Mouse (Mus musculus) effector memory CD4-positive, alpha-beta T cell, adult 7 months (primary cell): ENCODE measurements around the gene Ccdc106. TPM values are rescaled to one million over a fixed set of nuclear protein-coding genes. Genes with fewer than 3 reads are reported as not detected.

Experiments
- polyA plus RNA-seq: library from polyadenylated mRNA; unstranded; fragments of 100-300 nt; shearing (Covaris generic); gene quantifications from one replicate; pipeline ENCODE4 v1.2.1, GENCODE M21; 2017

Ccdc106 gene
- not detected for polyA plus RNA-seq

GRCm38 (mm10) chr7:5020000-5020681 lies at the start of gene Ccdc106, which contains the start of gene Zfp865:
Gene Ccdc106 (plus strand): TSS chr7:5020553.
Gene Zfp865 (plus strand): TSS chr7:5020376.

GRCm38 (mm10) chr7:4971068-4971467 lies 49.3 kb upstream of the Ccdc106 start, which contains the start of gene Sbk3:
Gene Sbk3 (minus strand): TSS chr7:4971168.

GRCm38 (mm10) chr7:4996003-4996895 lies 24.1 kb upstream of the Ccdc106 start, which contains the start of gene Zfp579:
Gene Zfp579 (minus strand): TSS chr7:4996158.

GRCm38 (mm10) chr7:5014251-5015117 lies 5.9 kb upstream of the Ccdc106 start, which contains the start of the genes Zfp524 and Fiz1:
Gene Zfp524 (plus strand): TSS chr7:5014415.
Gene Fiz1 (minus strand): TSS chr7:5014697.

GRCm38 (mm10) chr7:5015118-5016001 lies 5.0 kb upstream of the Ccdc106 start, which contains the start of gene Gm44973:
Gene Gm44973 (plus strand): TSS chr7:5015496.

GRCm38 (mm10) chr7:5033818-5034217 lies 13.5 kb downstream of the Ccdc106 start, which contains the start of gene 4632433K11Rik:
Gene 4632433K11Rik (plus strand): TSS chr7:5034118.

GRCm38 (mm10) chr7:5038109-5038732 lies 17.9 kb downstream of the Ccdc106 start, which contains the start of gene Zfp784:
Gene Zfp784 (minus strand): TSS chr7:5038446.

GRCm38 (mm10) chr7:5051193-5052192 lies 31.1 kb downstream of the Ccdc106 start, which contains the start of gene Zfp580:
Gene Zfp580 (plus strand): TSS chr7:5051538.

GRCm38 (mm10) chr7:5061774-5062359 lies 41.5 kb downstream of the Ccdc106 start, which contains the start of gene U2af2:
Gene U2af2 (plus strand): TSS chr7:5062143.

GRCm38 (mm10) chr7:5080010-5080751 lies 59.8 kb downstream of the Ccdc106 start, which contains the start of gene Epn1:
Gene Epn1 (plus strand): TSS chr7:5080235.

Other genes starting within 250 kb of the Ccdc106 start
- gene Fam71e2, start 249.3 kb upstream of the Ccdc106 start, polyA plus RNA-seq, result not detected
- gene Il11, start 237.7 kb upstream of the Ccdc106 start, polyA plus RNA-seq, result 0.67 TPM
- not detected for gene Tmem190, start 237.6 kb upstream of the Ccdc106 start, polyA plus RNA-seq
- gene Tmem238, start 230.9 kb upstream of the Ccdc106 start, polyA plus RNA-seq, result 8.3 TPM
- gene Rpl28, start 227.7 kb upstream of the Ccdc106 start, polyA plus RNA-seq, result 215 TPM
- gene Ube2s, start 208.0 kb upstream of the Ccdc106 start, polyA plus RNA-seq, result 275 TPM
- not detected for gene Shisa7, start 175.9 kb upstream of the Ccdc106 start, polyA plus RNA-seq
- 6.2 TPM for gene Isoc2b, start 150.3 kb upstream of the Ccdc106 start, polyA plus RNA-seq
- 0.33 TPM for gene Isoc2a, start 143.4 kb upstream of the Ccdc106 start, polyA plus RNA-seq
- gene Gm36210, start 114.0 kb upstream of the Ccdc106 start, polyA plus RNA-seq, result not detected
- 2.3 TPM for gene Zfp628, start 105.3 kb upstream of the Ccdc106 start, polyA plus RNA-seq
- not detected for gene Nat14, start 98.5 kb upstream of the Ccdc106 start, polyA plus RNA-seq
- gene Ssc5d, start 94.8 kb upstream of the Ccdc106 start, polyA plus RNA-seq, result not detected
- not detected for gene Sbk2, start 56.1 kb upstream of the Ccdc106 start, polyA plus RNA-seq
- gene Sbk3, start 49.4 kb upstream of the Ccdc106 start, polyA plus RNA-seq, result not detected
- 20.4 TPM for gene Zfp579, start 24.4 kb upstream of the Ccdc106 start, polyA plus RNA-seq
- gene Zfp524, start 6.1 kb upstream of the Ccdc106 start, polyA plus RNA-seq, result 17.9 TPM
- gene Fiz1, start 5.9 kb upstream of the Ccdc106 start, polyA plus RNA-seq, result 48.5 TPM
- 5.2 TPM for gene Gm44973, start 5.1 kb upstream of the Ccdc106 start, polyA plus RNA-seq
- 6.4 TPM for gene Zfp865, start 177 bp upstream of the Ccdc106 start, polyA plus RNA-seq
- 0.62 TPM for gene 4632433K11Rik, start 13.6 kb downstream of the Ccdc106 start, polyA plus RNA-seq
- gene Zfp784, start 17.9 kb downstream of the Ccdc106 start, polyA plus RNA-seq, result 2.7 TPM
- 1.4 TPM for gene Zfp580, start 31.0 kb downstream of the Ccdc106 start, polyA plus RNA-seq
- gene U2af2, start 41.6 kb downstream of the Ccdc106 start, polyA plus RNA-seq, result 100 TPM
- gene Epn1, start 59.7 kb downstream of the Ccdc106 start, polyA plus RNA-seq, result 21.3 TPM
- not detected for gene Rfpl4, start 96.4 kb downstream of the Ccdc106 start, polyA plus RNA-seq
- 1.4 TPM for gene Rasl2-9, start 105.4 kb downstream of the Ccdc106 start, polyA plus RNA-seq
- 1.1 TPM for gene Vmn1r55, start 129.1 kb downstream of the Ccdc106 start, polyA plus RNA-seq
- gene Vmn1r56, start 176.2 kb downstream of the Ccdc106 start, polyA plus RNA-seq, result not detected
- not detected for gene Vmn1r57, start 197.9 kb downstream of the Ccdc106 start, polyA plus RNA-seq